Mouse (Mus musculus) olfactory bulb, adult 2 months (tissue): ENCODE measurements around the gene Tmem44. TPM values are rescaled to one million over a fixed set of nuclear protein-coding genes. Genes with fewer than 3 reads are reported as not detected.

Experiments
- H3K27ac ChIP-seq: fragments of 200-500 bp; 2 replicates; pipeline ENCODE4 v1.5.1; 2012; ENCODE audit warnings: low read depth, low read length; ENCODE audit not compliant: insufficient read depth
- H3K4me1 ChIP-seq: fragments of 200-500 bp; 2 replicates; pipeline ENCODE4 v1.6.1; 2012; ENCODE audit warnings: low read length; ENCODE audit not compliant: control insufficient read depth, insufficient read depth
- H3K4me3 ChIP-seq: fragments of 200-500 bp; 2 replicates; pipeline ENCODE4 v1.5.1; 2012; ENCODE audit warnings: mild to moderate bottlenecking, low read depth, low read length, moderate library complexity; ENCODE audit not compliant: insufficient read depth
- CTCF ChIP-seq: fragments of 200-500 bp; IDR thresholded peaks from 2 replicates; pipeline ENCODE4 v1.5.1; 2012; ENCODE audit warnings: low read depth, mild to moderate bottlenecking, low read length, moderate library complexity; ENCODE audit not compliant: insufficient read depth
- POLR2A ChIP-seq: fragments of 200-500 bp; IDR thresholded peaks from 2 replicates; pipeline ENCODE4 v1.6.1; 2012; ENCODE audit warnings: mild to moderate bottlenecking, low read depth, low read length, moderate library complexity; ENCODE audit not compliant: insufficient read depth
- WGBS: fragments of 180-500 bp; shearing (Covaris S2); methylation state at CpG from one replicate; pipeline ENCODE4 v1.1.7; 2018; 5-methylcytosine and 5-hydroxymethylcytosine counted together
- polyA plus RNA-seq: library from polyadenylated mRNA; stranded (reverse); fragments of >200 nt; gene quantifications from 2 replicates; pipeline ENCODE4 v1.2.4, GENCODE M21; 2012; ENCODE audit warnings: low replicate concordance; ENCODE audit not compliant: missing spikeins, insufficient read depth, insufficient read length

The Tmem44 gene
- polyA plus RNA-seq, 1 experiment, result not detected

DNA sequence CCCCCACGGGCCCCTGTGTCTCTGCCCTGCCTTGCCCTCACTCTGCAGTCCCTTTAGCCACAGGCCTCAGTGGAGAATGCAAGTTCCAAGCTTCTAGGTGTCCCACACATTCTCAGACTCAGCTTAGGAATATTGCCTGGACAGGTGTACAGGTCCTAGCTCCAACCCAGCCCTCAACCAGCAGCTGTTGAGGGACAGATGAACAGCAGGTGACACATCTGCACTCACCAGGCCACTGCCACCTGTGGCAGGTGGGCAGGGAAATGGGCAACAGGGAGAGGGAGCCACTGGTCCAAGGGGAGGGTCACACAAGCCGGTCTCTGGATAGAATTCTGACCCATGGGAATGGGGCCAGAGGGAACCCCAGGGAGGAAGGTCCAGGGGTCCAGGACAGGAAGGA, 22.8 kb downstream of the Tmem44 start:
- TF ChIP-seq POLR2A (no peak), CTCF (no peak)
- WGBS, result 83% methylated on average over 2 of the region's 2 CpGs
- Histone ChIP-seq H3K4me1 (no peaks in the 10 kb centered on the region), H3K27ac (no peak overlapping the region), H3K4me3 (no peak overlapping the region)

DNA sequence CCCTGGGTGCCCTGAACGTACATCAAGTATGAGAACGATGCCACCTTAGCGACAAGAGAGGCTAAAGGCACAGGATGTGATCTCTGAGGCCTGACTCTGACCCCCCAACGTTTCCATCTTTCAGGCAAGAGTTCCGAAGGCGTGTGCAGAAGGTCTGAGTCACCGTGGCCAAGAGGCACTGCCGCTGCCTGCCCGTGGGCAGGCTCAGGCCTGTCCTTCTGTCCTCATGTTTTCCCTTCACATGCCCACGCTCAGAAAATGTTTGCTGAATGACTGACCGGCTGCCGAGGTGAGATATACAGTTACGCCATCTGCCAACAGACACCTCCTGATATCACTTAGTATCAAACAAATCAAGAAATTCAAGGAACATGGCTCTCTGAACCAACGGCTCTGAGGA, 24.9 kb downstream of the Tmem44 start:
- TF ChIP-seq CTCF, result no peak
- Histone ChIP-seq H3K4me3 (no peak overlapping the region), H3K27ac (no peak overlapping the region), H3K4me1 (no peaks in the 10 kb centered on the region)
- WGBS, result 89% methylated on average over 14 of the region's 14 CpGs

DNA sequence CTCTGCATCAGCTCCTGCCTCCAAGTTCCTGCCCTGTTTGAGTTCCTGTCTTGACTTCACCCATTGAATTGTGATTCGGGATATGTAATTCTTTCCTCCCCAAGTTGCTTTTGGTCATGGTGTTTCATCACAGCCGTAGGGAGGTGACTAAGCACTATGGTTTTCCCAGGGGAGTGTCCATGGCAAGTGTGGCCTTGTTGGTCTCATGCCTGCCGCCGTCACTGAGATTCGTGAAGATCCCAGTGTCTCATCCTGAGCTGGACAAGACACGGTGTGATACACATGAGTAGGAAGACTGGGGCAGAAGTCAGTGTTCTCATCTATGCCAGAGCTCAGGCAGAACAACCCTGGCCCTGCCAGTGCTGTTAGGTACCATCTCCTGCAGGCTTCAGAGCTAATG, 26.2 kb downstream of the Tmem44 start:
- WGBS, result 97% methylated on average over 6 of the region's 6 CpGs
- no peak for TF ChIP-seq POLR2A
- no peak for TF ChIP-seq CTCF
- H3K4me3 ChIP-seq, result no peak overlapping the region
- H3K4me1 ChIP-seq, result no peaks in the 10 kb centered on the region
- no peak overlapping the region for H3K27ac ChIP-seq

DNA sequence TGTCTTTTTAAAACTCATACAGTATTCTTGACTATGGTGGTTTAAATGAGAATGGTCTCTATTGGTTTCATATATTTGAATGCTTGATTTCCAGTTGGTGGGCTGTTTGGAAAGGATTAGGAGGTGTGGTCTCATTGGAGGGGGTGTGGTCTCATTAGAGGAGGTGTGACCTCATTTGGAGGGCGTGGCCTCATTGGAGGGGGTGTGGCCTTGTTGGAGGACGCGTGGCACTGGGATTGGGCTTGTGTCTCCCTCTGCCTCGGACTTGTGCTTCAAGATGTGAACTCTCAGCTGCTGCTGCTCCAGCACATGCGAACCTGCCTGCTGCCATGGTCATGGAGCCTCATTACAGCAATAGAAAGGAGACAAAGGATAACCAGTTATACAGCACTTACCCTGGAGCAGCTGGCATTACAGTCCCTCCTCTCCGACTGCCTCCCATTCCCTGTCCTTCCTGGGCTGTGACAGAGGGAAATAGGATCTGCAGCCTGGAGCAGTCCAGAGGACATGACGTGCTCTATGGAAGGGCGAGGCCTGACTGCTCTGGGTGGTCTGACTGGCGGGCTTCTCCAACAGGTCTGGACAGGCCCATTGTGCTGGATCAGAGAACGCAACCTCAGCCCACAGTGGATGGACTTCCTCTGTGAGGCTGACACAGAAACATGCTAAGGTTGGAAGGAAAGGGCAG, 28.2 kb downstream of the Tmem44 start:
- peaks cover 7% of the 10 kb centered on the region for H3K4me1 ChIP-seq
- 82% methylated on average over 10 of the region's 10 CpGs for WGBS
- H3K4me3 ChIP-seq, result no peak overlapping the region
- no peak overlapping the region for H3K27ac ChIP-seq
- TF ChIP-seq POLR2A (no peak), CTCF (no peak)

DNA sequence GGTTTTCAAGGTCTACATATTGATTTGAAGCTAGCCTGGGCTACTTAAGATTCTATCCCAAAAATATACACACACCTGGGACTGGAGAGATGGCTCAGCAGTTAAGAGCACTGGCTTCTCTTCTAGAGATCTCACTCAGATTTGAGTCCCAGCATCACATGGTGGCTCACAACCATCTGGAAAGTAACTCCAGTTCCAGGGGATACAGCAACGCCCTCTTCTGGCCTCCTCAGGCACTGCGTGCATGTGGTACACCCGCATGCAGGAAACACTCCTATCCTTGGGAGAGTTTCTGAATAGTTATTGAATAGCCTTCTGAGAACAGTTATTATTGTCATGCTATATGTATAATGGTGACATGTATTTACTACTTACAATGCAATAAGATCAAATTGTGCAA, 29.5 kb downstream of the Tmem44 start:
- peaks cover 7% of the 10 kb centered on the region for H3K4me1 ChIP-seq
- no peak overlapping the region for H3K27ac ChIP-seq
- no peak for TF ChIP-seq CTCF
- H3K4me3 ChIP-seq, result no peak overlapping the region
- 68% methylated on average over 3 of the region's 3 CpGs for WGBS

DNA sequence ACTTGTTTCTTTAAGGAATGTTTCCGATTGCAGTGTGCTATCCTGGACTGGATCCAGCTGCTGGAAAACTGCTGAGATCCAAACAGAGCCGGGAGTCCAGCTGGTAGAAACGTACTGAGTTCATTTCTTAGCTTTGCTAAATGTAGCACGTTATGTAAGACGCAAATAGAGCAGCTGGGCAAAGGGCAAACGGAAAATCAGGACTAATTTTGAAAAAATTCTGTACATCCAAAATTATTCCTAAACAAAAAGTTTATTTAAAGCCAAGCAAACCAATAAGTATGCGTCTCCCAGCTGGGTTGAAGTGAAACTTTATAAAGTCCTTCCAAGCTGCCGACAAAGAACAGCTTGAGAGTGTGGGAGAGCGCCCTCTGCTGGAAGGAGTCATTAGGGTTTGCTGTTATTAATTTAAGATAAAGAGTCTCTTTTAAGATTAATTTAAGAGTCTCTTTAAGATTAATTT, 30.2 kb downstream of the Tmem44 start:
- no peak for TF ChIP-seq CTCF
- no peak for TF ChIP-seq POLR2A
- Histone ChIP-seq H3K27ac (no peak overlapping the region), H3K4me1 (peaks cover 7% of the 10 kb centered on the region), H3K4me3 (no peak overlapping the region)
- WGBS, result 4% methylated on average over 9 of the region's 9 CpGs

DNA sequence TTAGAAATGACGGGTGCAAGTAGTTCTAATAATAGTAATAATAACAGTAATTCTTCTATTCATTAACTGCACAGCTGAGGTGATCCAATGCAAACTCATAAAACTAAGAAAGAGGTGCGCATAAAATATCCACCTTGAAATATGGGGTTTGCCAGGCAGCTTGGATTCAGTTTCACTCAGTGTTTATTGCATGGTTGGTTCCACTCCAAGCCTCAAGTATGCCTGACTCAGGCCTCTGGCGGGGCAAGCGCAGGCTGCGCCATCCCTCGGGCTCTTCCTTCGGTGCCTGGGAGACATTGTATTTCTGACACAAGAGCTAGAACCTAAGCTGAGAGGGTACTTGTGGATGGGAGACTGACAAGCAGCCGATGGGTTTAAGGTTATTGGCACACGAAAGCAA, 32.0 kb downstream of the Tmem44 start:
- H3K4me1 ChIP-seq, result peaks cover 10% of the 10 kb centered on the region
- 41% methylated on average over 9 of the region's 9 CpGs for WGBS
- no peak overlapping the region for H3K4me3 ChIP-seq
- no peak for TF ChIP-seq POLR2A
- TF ChIP-seq CTCF, result no peak
- H3K27ac ChIP-seq, result no peak overlapping the region

DNA sequence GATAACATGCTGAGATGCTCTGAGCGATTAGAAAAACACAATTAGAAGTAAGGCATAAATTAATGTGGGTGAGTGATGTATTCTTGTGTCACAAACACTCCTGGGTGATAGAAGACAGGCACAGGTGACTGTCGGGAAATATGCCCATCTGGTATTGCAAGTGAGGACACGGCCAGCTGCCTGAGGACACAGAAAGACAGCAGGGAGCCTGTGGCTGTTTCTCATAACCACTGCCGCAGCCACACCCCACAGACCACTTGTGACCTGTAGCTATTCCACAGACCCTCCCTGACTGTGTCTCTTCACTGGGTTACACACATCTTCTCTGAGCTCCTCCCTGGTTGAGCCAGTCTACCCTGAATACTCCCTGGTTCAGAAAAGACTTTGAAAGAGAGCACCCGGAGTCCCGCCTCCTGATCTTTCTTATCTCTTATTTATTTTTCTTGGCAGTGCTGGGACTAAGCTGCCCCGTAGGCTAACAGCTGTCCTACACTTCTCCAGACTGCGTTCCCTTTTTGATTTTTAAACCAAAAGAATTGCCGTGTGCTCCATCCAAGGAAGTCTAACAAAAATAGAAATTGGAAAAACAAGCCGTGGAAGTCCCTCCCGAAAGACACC, 32.9 kb downstream of the Tmem44 start:
- TF ChIP-seq POLR2A, result no peak
- no peak for TF ChIP-seq CTCF
- no peak overlapping the region for H3K27ac ChIP-seq
- 64% methylated on average over 11 of the region's 11 CpGs for WGBS
- H3K4me1 ChIP-seq, result peaks cover 15% of the 10 kb centered on the region
- H3K4me3 ChIP-seq, result no peak overlapping the region

DNA sequence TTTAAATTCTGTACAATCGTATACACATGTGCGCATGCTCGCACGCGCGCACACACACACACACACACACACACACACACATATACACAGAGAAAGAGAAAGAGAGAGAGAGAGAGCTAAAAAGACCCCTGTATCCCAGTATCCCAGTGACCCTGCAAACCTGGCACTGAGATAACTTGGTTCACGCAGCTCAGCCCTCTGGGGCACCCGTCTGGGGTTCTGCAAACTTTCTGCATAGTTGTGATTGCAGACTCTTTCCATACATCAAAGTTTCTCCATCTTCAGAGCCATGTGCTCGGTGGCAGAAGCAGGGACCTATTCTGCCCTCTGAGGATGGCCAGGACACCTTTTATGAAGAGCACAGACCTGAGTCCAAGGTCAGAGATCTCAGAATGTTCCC, 33.6 kb downstream of the Tmem44 start:
- 97% methylated on average over 9 of the region's 9 CpGs for WGBS
- no peak for TF ChIP-seq CTCF
- TF ChIP-seq POLR2A, result no peak
- Histone ChIP-seq H3K27ac (no peak overlapping the region), H3K4me3 (no peak overlapping the region), H3K4me1 (peaks cover 17% of the 10 kb centered on the region)
